Mouse (Mus musculus): Measurements from ENCODE around the gene Pheta2. TPM values are rescaled to one million over a fixed set of nuclear protein-coding genes. Genes with fewer than 3 reads are reported as not detected.

Gene Pheta2
- total and polyA plus RNA-seq, 3 experiments = 0.08 TPM; not detected in 2

GRCm38 (mm10) chr15:82307107-82307506 is 31.6 kb upstream of the Pheta2 start:
- DNase-seq (ENCODE audit: extremely low read depth) = no peak
- dilution Hi-C loops (cut with MboI; ENCODE audit: extremely low pct_ligation_motif_present, extremely low pct_unique_long_range_greater_than_20kb, low sequenced_read_pairs) (no loop called here), in situ Hi-C loops (cut with MboI; ENCODE audit: low pct_ligation_motif_present, low pct_unique_long_range_greater_than_20kb, low sequenced_read_pairs) (no loop called here)
- no peak overlapping the region for H3K27ac ChIP-seq (ENCODE audit: insufficient read depth, low read depth)
- no peaks in the 10 kb centered on the region for H3K79me2 ChIP-seq (replicated peaks; ENCODE audit: control insufficient read depth, extremely low read depth, insufficient read depth, poor library complexity, severe bottlenecking)
- peaks cover 2% of the 10 kb centered on the region for H3K9me3 ChIP-seq (replicated peaks; ENCODE audit: low read length)
- H3K9ac ChIP-seq (ENCODE audit: insufficient read depth, low read depth) = no peak overlapping the region
- no peaks in the 10 kb centered on the region for H3K4me1 ChIP-seq (ENCODE audit: control insufficient read depth in 1 of 2, insufficient read depth in 2 of 2)
- no peaks in the 10 kb centered on the region for H3K36me3 ChIP-seq (replicated peaks in 1 of 2; ENCODE audit: control insufficient read depth in 1 of 2, insufficient read depth in 1 of 2, low read length in 1 of 2)
- H3K4me2 ChIP-seq (ENCODE audit: insufficient read depth, low read depth, poor library complexity, severe bottlenecking) = no peak overlapping the region
- peaks cover 62% of the 10 kb centered on the region for H3K27me3 ChIP-seq (replicated peaks)
- H3K4me3 ChIP-seq (replicated peaks in 1 of 3; ENCODE audit: low read depth in 2 of 3, low read length in 2 of 3, poor library complexity in 1 of 3) = no peak overlapping the region
- TF ChIP-seq JUN (IDR thresholded peaks at IDR 0.05; ENCODE audit: insufficient read depth, low read depth, low read length) (no peak), HCFC1 (IDR thresholded peaks at IDR 0.05; ENCODE audit: low read depth, low read length) (no peak), KAT2A (IDR thresholded peaks at IDR 0.05; ENCODE audit: insufficient replicate concordance, low read length) (no peak), MAX (IDR thresholded peaks at IDR 0.05; ENCODE audit: low read length) (no peak), IRF4 (IDR thresholded peaks at IDR 0.05; ENCODE audit: low read depth, low read length) (no peak), MAZ (IDR thresholded peaks at IDR 0.05; ENCODE audit: low read depth, low read length) (no peak), POLR2AphosphoS2 (IDR thresholded peaks at IDR 0.05; ENCODE audit: low read depth, low read length) (no peak), MAFK (IDR thresholded peaks at IDR 0.05; ENCODE audit: insufficient replicate concordance, low read length) (no peak), CHD2 (IDR thresholded peaks at IDR 0.05; ENCODE audit: low read length) (no peak), NRF1 (IDR thresholded peaks at IDR 0.05; ENCODE audit: low read depth, low read length) (no peak)

GRCm38 (mm10) chr15:82308416-82308815 is 30.3 kb upstream of the Pheta2 start:
- no peak overlapping the region for H3K4me2 ChIP-seq (ENCODE audit: insufficient read depth, low read depth, poor library complexity, severe bottlenecking)
- in situ Hi-C loops (cut with MboI; ENCODE audit: low pct_ligation_motif_present, low pct_unique_long_range_greater_than_20kb, low sequenced_read_pairs) = no loop called here
- no peaks in the 10 kb centered on the region for H3K4me1 ChIP-seq (ENCODE audit: control insufficient read depth in 1 of 2, insufficient read depth in 2 of 2)
- no peak for DNase-seq (ENCODE audit: extremely low read depth)
- H3K79me2 ChIP-seq (replicated peaks; ENCODE audit: control insufficient read depth, extremely low read depth, insufficient read depth, poor library complexity, severe bottlenecking) = no peaks in the 10 kb centered on the region
- no peak overlapping the region for H3K4me3 ChIP-seq (replicated peaks in 1 of 3; ENCODE audit: low read depth in 2 of 3, low read length in 2 of 3, poor library complexity in 1 of 3)
- no peak overlapping the region for H3K27ac ChIP-seq (ENCODE audit: insufficient read depth, low read depth)
- H3K36me3 ChIP-seq (replicated peaks in 1 of 2; ENCODE audit: control insufficient read depth in 1 of 2, insufficient read depth in 1 of 2, low read length in 1 of 2) = no peaks in the 10 kb centered on the region
- H3K9ac ChIP-seq (ENCODE audit: insufficient read depth, low read depth) = no peak overlapping the region
- dilution Hi-C loops (cut with MboI; ENCODE audit: extremely low pct_ligation_motif_present, extremely low pct_unique_long_range_greater_than_20kb, low sequenced_read_pairs) = no loop called here
- TF ChIP-seq JUN (IDR thresholded peaks at IDR 0.05; ENCODE audit: insufficient read depth, low read depth, low read length) (no peak), NRF1 (IDR thresholded peaks at IDR 0.05; ENCODE audit: low read depth, low read length) (no peak), NELFE (IDR thresholded peaks at IDR 0.05; ENCODE audit: low read depth, low read length) (no peak), MEF2A (IDR thresholded peaks at IDR 0.05; ENCODE audit: borderline replicate concordance, low read depth, low read length) (no peak), ZNF384 (IDR thresholded peaks at IDR 0.05; ENCODE audit: low read depth, low read length) (no peak), USF1 (IDR thresholded peaks at IDR 0.05; ENCODE audit: low read depth, low read length) (no peak), MAX (IDR thresholded peaks at IDR 0.05; ENCODE audit: low read length) (no peak), ELF1 (IDR thresholded peaks at IDR 0.05; ENCODE audit: low read depth, low read length) (no peak), IRF4 (IDR thresholded peaks at IDR 0.05; ENCODE audit: low read depth, low read length) (no peak), JUND (conservative IDR thresholded peaks at IDR 0.05; ENCODE audit: low read depth, low read length) (no peak)
- peaks cover 70% of the 10 kb centered on the region for H3K27me3 ChIP-seq (replicated peaks)
- peaks cover 2% of the 10 kb centered on the region for H3K9me3 ChIP-seq (replicated peaks; ENCODE audit: low read length)
